ENCODE assay signal across 10 mouse cellular contexts in genomic region chr8:46281536-46281935, GRCm38 (mm10). TPM values are rescaled to one million over a fixed set of nuclear protein-coding genes. Genes with fewer than 3 reads are reported as not detected.
DNase-seq lines count a peak whose midpoint lies in the region; ATAC-seq and TF ChIP-seq lines count a peak whose summit lies in the region.
"Had no signal": no experiment of that assay in that cellular context is flagged by ENCODE, and none has a peak within 500 bp of the region (broad histone marks: within the 10 kb centered on the region; RNA-seq: fewer than 3 reads in every experiment).

No protein-coding gene starts in this region.

- H3K4me2 ChIP-seq in midbrain, embryonic 13.5 days (replicated peaks) = no peak overlapping the region
- no peak overlapping the region for H3K4me2 ChIP-seq in intestine, embryonic 16.5 days (ENCODE audit: low read depth, low read length)
- H3K4me2 ChIP-seq in limb, embryonic 14.5 days (replicated peaks; ENCODE audit: low read depth, low read length, severe bottlenecking) = no peak overlapping the region
- H3K4me2 ChIP-seq: neural tube, embryonic 13.5 days had no signal

- ATAC-seq in midbrain, embryonic 13.5 days = no peak
- peak; percentile 82 for ATAC-seq in intestine, embryonic 16.5 days
- no peak for ATAC-seq in limb, embryonic 14.5 days (ENCODE audit: low FRiP score, low read depth)

- no peaks in the 10 kb centered on the region for H3K4me1 ChIP-seq in midbrain, embryonic 10.5 days
- H3K4me1 ChIP-seq in midbrain, embryonic 13.5 days (replicated peaks) = no peaks in the 10 kb centered on the region
- no peaks in the 10 kb centered on the region for H3K4me1 ChIP-seq in bone marrow macrophage, adult 2 months (ENCODE audit: control insufficient read depth, insufficient read depth, low read length)
- H3K4me1 ChIP-seq in intestine, embryonic 16.5 days (ENCODE audit: control insufficient read depth, insufficient read depth, low read length) = no peaks in the 10 kb centered on the region
- H3K4me1 ChIP-seq in limb, embryonic 14.5 days (ENCODE audit: control insufficient read depth, insufficient read depth, low read length) = no peaks in the 10 kb centered on the region
- H3K4me1 ChIP-seq: neural tube, embryonic 13.5 days had no signal

- H3K4me3 ChIP-seq in midbrain, embryonic 10.5 days = no peak overlapping the region
- no peak overlapping the region for H3K4me3 ChIP-seq in midbrain, embryonic 13.5 days (replicated peaks)
- no peak overlapping the region for H3K4me3 ChIP-seq in bone marrow macrophage, adult 2 months (ENCODE audit: insufficient read depth, low read length)
- no peak overlapping the region for H3K4me3 ChIP-seq in intestine, embryonic 16.5 days (ENCODE audit: low read length)
- H3K4me3 ChIP-seq in limb, embryonic 14.5 days (replicated peaks; ENCODE audit: low read length) = no peak overlapping the region
- H3K4me3 ChIP-seq: erythroblast, embryonic 14.5 days; neural tube, embryonic 13.5 days had no signal

- no peaks in the 10 kb centered on the region for H3K9me3 ChIP-seq in midbrain, embryonic 10.5 days (replicated peaks)
- no peaks in the 10 kb centered on the region for H3K9me3 ChIP-seq in midbrain, embryonic 13.5 days
- no peaks in the 10 kb centered on the region for H3K9me3 ChIP-seq in intestine, embryonic 16.5 days (ENCODE audit: control insufficient read depth, low read length)
- no peaks in the 10 kb centered on the region for H3K9me3 ChIP-seq in limb, embryonic 14.5 days (ENCODE audit: control insufficient read depth, low read length)
- H3K9me3 ChIP-seq: neural tube, embryonic 13.5 days had no signal

- DNase-seq in midbrain, embryonic 10.5 days (ENCODE audit: low spot score) = peak; percentile 64
- DNase-seq in fibroblast of lung, adult 2 months (ENCODE audit: low read depth) = peak; percentile 20
- DNase-seq in limb, embryonic 14.5 days (ENCODE audit: low spot score) = peak; percentile 80
- peak; percentile 40 for DNase-seq in retina, adult 2 months (ENCODE audit: low read depth, low spot score)
- peak; percentile 82 for DNase-seq in thymus, postnatal 4 days

- H3K36me3 ChIP-seq in midbrain, embryonic 10.5 days = no peaks in the 10 kb centered on the region
- no peaks in the 10 kb centered on the region for H3K36me3 ChIP-seq in midbrain, embryonic 13.5 days
- no peaks in the 10 kb centered on the region for H3K36me3 ChIP-seq in intestine, embryonic 16.5 days (ENCODE audit: control insufficient read depth, insufficient read depth, low read length)
- H3K36me3 ChIP-seq in limb, embryonic 14.5 days (ENCODE audit: control insufficient read depth, insufficient read depth, low read length) = no peaks in the 10 kb centered on the region
- H3K36me3 ChIP-seq: neural tube, embryonic 13.5 days had no signal

- no peak for TF ChIP-seq POLR2A in bone marrow macrophage, adult 2 months (IDR thresholded peaks at IDR 0.05; ENCODE audit: borderline replicate concordance, low read depth, low read length)
- no peak for TF ChIP-seq POLR2A in limb, embryonic 14.5 days (IDR thresholded peaks at IDR 0.05; ENCODE audit: borderline replicate concordance, extremely low read depth, insufficient read depth, insufficient read length)

- H3K27me3 ChIP-seq in midbrain, embryonic 10.5 days (ENCODE audit: low read depth, poor library complexity, severe bottlenecking) = peaks cover 71% of the 10 kb centered on the region
- peaks cover 7% of the 10 kb centered on the region; the same call in 1 of the 2 replicates for H3K27me3 ChIP-seq in midbrain, embryonic 13.5 days
- no peaks in the 10 kb centered on the region for H3K27me3 ChIP-seq in intestine, embryonic 16.5 days (replicated peaks; ENCODE audit: control insufficient read depth, insufficient read depth, low read length)
- H3K27me3 ChIP-seq in limb, embryonic 14.5 days (ENCODE audit: control insufficient read depth, insufficient read depth, low read length) = no peaks in the 10 kb centered on the region
- H3K27me3 ChIP-seq: neural tube, embryonic 13.5 days had no signal

- no peak overlapping the region for H3K9ac ChIP-seq in midbrain, embryonic 13.5 days (replicated peaks)
- H3K9ac ChIP-seq in intestine, embryonic 16.5 days (ENCODE audit: low read depth, low read length) = no peak overlapping the region
- H3K9ac ChIP-seq in limb, embryonic 14.5 days (ENCODE audit: low read depth, low read length, severe bottlenecking) = no peak overlapping the region
- H3K9ac ChIP-seq: neural tube, embryonic 13.5 days had no signal

- H3K27ac ChIP-seq in midbrain, embryonic 10.5 days (replicated peaks) = no peak overlapping the region
- H3K27ac ChIP-seq in midbrain, embryonic 13.5 days = no peak overlapping the region
- no peak overlapping the region for H3K27ac ChIP-seq in bone marrow macrophage, adult 2 months (ENCODE audit: insufficient read depth, low read depth, low read length)
- H3K27ac ChIP-seq in intestine, embryonic 16.5 days (ENCODE audit: low read length) = no peak overlapping the region
- H3K27ac ChIP-seq in limb, embryonic 14.5 days (replicated peaks; ENCODE audit: low read depth, low read length) = no peak overlapping the region
- H3K27ac ChIP-seq: neural tube, embryonic 13.5 days had no signal

- 16% methylated on average over 13 of the region's 13 CpGs for WGBS in midbrain, embryonic 10.5 days
- 12% methylated on average over 13 of the region's 13 CpGs for WGBS in midbrain, embryonic 13.5 days
- 10% methylated on average over 13 of the region's 13 CpGs for WGBS in intestine, embryonic 16.5 days
- WGBS in limb, embryonic 14.5 days = 13% methylated on average over 13 of the region's 13 CpGs

- peak; percentile 86 for TF ChIP-seq CTCF in bone marrow macrophage, adult 2 months (IDR thresholded peaks at IDR 0.05; ENCODE audit: low read depth, low read length)

RNA-seq across cellular contexts. Expression of gene Helt, which starts 12.9 kb away (rescaled TPM):
- 32.2 and 64.1 TPM in 2 replicates for polyA plus RNA-seq in midbrain, embryonic 10.5 days (2016; fragmentation: Nextera tagmentation; extraction: Ambion mirVana)
- 27.1 and 38.4 TPM in 2 replicates for polyA plus RNA-seq in midbrain, embryonic 13.5 days (2015; fragmentation: Nextera tagmentation; extraction: Ambion mirVana)
- not detected in 2 replicates for polyA plus RNA-seq in bone marrow macrophage, adult 2 months (2012; ENCODE audit: insufficient read depth, insufficient read length, missing spikeins)
- polyA plus RNA-seq in intestine, embryonic 16.5 days (2015; fragmentation: Nextera tagmentation; extraction: Ambion mirVana) = not detected in 2 replicates
- polyA plus RNA-seq in limb, embryonic 14.5 days (2012; rRNA removed) = 0.05 TPM in 1 of 2 replicates, not detected in the other
- polyA plus RNA-seq in limb, embryonic 14.5 days (2014; fragmentation: Nextera tagmentation; extraction: Ambion mirVana) = not detected in 2 replicates
- polyA plus RNA-seq: erythroblast, embryonic 14.5 days had no signal

Comparison
In these comparisons a context has a peak if more than half of its experiments do, and no peak if none do; other contexts are left out.
1. DNase-seq: peak in every context shown above with its lines; median percentile 82 in thymus, postnatal 4 days; 80 in limb, embryonic 14.5 days; 64 in midbrain, embryonic 10.5 days; 40 in retina, adult 2 months; 20 in fibroblast of lung, adult 2 months.
2. RNA of gene Helt, which starts 12.9 kb away (polyA plus RNA-seq): 27.1 to 38.4 TPM in midbrain, embryonic 13.5 days and 32.2 to 64.1 TPM in midbrain, embryonic 10.5 days; 0.05 TPM in limb, embryonic 14.5 days, not detected in bone marrow macrophage, adult 2 months and not detected in intestine, embryonic 16.5 days; every median in the first group is over 10 times any median in the second.